Mouse (Mus musculus) cortical plate, adult 2 months (tissue): ENCODE results near the gene Ltb4r2.

Source experiments
- CTCF ChIP-seq: fragments of 200-500 bp; IDR thresholded peaks from 2 replicates; pipeline ENCODE4 v1.5.1; 2011; ENCODE audit warnings: mild to moderate bottlenecking, control low read depth, low read length; ENCODE audit not compliant: insufficient read depth; ENCODE audit errors: extremely low read depth
- POLR2A ChIP-seq: fragments of 200-500 bp; IDR thresholded peaks from 2 replicates; pipeline ENCODE4 v1.6.1; 2011; ENCODE audit warnings: mild to moderate bottlenecking, low read length, control low read depth; ENCODE audit not compliant: insufficient read depth; ENCODE audit errors: extremely low read depth

DNA sequence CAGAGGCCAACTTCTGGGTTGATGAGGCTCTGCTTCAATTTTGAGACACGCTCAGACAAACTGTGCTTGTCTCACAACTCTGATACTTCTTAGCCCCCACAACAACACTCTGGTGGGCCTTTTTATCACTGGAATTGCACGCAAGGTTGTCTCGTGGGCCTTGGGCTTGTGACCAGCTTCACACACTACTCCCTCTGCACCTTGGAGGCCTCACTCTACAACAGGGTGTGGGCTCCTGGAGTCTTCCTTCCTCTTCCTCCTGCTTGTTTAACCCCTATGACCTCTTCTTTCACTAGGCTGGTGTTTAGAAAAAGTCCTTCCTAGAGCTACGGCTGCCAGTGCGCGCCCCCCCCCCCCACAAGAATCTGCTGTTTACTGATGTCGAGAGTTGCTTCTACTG lies 15.5 kb downstream of the Ltb4r2 start:
- TF ChIP-seq CTCF (no peak), POLR2A (no peak)
